Mouse (Mus musculus) megakaryocyte-erythroid progenitor cell, adult 5-6 weeks (primary cell): ENCODE measurements at regions not wholly inside any gene's neighbourhood (a gene's known extent, or its start where the extent isn't known, plus 50 kb on each side); places are given as distances from the start of the nearest gene placed in this dataset.
"Not testable (repeated sequence)": the region's sequence is repeated elsewhere in the genome, so short reads cannot be mapped to it uniquely, and the experiment has no call there.

Experiments used
- ATAC-seq: replicated peaks from 2 replicates; pipeline ENCODE4 v1.8.0; 2016; ENCODE audit warnings: mild to moderate bottlenecking, inconsistent platforms; ENCODE audit not compliant: severe bottlenecking, poor library complexity, low FRiP score, low TSS enrichment

DNA sequence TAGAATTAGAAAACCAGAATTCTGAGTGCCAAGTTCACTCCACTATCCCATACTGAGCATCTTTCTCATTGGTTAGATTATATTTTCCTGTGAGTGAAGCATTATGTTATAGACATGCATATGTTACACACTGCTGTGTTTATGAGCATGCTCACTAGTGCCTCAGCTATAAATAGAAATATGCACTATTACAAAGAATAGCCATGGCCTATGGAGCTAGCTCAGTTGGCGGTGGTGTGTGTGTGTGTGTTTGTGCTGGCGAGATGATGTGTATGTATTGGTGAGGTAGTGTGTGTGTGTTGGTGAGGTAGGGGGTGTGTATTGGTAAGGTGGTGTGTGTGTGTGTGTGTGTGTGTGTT lies 106.2 kb downstream of the Sec31a start:
- no peak for ATAC-seq

DNA sequence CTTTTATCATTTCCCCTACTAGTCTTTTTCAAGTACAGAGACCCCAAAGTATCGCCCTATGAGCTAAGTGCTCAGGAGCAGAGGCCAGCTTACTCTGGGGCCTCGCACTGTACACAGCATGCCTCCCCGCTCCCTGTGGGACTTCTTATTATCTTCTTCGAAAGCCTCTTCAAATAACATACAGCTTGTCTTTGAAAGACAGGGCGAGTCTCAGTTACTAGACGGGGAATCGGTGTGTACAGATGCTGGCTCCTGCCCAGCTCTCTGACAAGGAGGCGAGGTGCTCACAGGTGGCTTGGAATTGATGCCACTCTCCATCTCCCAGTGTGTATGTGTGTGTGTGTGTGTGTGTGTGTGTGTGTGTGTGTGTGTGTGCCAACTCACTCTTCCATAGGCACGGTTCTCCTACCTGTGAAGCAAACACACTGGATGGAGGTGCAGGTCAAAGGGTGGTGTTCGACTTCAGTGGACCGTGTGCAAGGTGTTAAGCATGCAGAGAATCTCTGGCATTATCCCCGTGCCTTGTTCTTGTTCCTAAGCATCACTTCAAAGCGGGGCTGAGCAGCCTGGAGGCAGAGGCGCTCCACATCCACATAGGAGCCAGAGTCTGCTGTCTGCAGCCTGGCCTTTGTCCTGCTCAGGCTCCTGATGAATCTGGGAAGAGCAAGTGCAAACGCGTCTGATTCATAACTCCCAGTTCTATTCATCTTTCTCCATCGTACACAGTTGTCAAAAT lies 106.8 kb downstream of the Sec31a start:
- ATAC-seq: no peak

DNA sequence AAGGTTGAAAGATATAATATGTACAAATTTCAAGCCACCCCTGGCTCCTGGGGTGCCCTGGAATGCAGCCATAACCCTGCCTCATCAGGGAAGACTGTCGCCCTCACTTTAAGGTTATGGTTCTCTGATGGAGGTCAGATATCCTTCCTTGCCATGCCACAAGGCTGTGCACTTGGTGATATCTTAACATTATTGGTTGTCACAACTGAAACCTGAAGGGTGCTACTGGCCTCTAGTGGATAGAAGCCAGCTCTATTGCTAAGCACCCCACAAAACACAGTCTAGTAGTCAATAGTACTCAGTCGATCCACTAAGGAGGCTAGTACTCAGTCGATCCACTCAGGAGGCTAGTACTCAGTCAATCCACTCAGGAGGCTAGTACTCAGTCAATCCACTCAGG lies 111.6 kb downstream of the Sec31a start:
- ATAC-seq: peak; percentile 82

DNA sequence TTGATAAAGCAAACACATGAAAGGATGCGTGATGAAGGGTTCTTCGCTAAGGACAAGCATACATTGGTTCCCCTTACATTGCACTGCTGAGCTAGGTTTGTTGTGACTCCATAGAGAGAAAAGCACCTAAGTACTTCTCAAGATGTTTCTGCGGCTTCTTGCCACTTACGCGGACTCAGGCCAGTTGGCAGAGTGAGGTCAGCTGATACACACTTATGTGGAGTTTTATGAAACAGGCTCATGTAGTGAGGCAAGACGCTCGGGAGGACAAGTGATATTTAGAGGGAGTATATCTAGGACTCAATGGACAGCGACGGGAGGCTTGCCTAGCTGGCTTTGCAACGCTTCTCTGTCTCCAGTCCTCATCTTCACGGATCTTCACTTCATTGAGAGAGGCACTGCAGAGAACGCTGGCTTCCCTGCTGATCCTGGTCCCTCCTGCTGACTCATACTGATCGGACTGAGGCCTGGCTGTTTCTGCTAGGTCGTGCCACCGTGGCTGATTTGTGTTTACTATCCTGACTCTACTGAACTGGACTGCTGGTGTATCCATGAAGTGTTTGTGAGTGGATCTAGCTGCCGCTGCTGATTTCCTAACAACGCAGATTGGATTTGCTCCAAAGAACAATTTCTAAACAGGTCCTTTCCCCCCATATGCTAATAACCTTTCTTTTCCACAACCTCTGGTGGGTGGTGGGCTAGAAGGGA lies 113.8 kb downstream of the Sec31a start:
- ATAC-seq: no peak

DNA sequence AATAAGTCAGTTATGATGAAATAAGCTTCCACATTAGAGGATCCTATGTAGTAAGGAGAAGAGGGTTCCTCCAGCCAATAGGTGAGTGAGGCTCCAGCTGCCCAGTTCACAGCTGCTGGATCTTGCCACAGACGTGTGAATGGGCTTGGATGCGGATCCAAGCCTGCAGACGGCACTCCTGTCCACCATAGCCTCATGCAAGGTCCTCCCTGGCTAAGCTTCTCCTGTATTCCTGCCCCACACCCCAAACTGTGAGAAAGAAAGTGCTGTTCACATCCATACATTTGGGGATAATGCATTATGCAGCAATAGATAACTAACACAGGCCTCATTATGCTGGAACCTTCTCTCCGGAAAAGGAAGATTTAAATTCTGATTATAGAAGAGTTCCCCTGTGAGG lies 116.9 kb downstream of the Sec31a start:
- ATAC-seq: no peak

DNA sequence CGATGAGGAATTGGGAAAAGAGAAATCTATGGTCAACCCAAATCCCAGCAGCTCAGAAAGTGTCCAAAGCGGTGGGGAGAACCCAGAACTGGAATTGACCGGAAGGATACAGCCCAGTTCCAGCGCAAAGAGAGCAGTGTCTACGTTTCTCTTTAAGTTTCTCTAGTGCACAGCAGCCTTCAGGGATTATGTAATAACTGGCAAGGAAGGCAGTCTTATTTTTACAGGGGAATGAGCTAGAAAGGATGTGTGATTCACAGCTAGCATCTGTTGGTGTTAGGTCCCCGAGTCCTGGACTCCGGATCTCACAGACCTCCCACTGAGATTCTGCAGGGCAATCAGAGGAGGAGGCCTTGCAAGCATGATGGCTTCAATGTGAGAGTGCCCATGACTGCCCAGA lies 121.8 kb downstream of the Sec31a start:
- ATAC-seq: no peak

DNA sequence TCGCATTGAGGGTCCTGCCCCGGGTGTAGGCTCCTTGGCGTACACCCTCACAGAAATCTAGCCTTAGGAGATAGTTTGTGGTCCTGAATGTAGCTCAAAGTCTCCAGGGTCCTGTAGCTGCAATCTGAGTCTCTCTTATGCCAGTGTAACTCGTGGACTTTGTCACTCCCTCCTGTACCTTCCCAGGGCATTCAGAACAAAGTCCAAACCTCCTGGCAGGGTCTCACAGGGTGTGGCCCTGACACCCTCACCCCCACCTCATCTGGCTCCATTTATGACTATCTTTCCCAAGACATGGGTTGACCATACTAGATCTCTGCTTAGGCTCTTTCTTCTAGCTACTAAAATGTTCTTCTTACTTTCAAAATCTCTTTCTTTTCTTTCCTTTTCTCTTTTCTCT lies 120.6 kb upstream of the Tmem150c start:
- no peak for ATAC-seq

DNA sequence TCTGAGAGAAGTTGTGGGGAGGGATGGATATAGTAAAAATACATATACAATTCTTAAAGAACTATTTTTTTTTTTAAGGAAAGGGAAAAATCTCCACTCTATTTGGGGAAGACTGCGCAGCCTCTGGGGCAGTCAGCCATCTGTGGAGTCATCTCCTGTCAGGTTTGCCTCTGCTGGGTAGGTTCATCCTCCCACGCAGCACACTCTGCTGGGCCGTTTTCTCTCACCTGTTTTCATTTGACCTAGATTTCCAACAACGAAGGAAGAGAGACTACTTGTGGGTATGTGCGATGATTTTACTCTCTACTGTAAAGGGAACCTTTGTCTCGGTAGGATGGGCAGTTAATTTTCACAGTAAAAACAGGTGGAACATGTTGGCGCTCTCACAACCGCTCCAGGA lies 119.9 kb upstream of the Tmem150c start:
- no peak for ATAC-seq

DNA sequence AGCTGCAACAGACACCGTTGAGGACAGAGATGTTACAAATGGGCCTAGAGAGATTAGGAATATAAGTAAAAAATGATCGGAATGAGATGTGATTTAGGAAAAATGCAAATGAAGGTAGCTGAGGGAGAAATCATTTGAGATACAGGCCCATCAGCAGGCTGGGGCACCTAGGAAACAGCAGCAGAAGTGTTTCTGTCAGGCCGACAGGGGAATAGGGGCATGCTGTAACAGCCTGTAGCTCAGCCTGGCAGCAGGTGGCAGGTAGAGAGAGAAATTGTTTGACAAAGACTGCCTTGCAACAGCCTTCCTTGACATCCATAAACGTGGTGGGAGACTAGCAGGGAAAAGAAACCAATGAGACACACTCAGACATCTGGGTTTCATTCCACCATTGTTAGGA lies 115.1 kb upstream of the Tmem150c start:
- ATAC-seq: no peak

DNA sequence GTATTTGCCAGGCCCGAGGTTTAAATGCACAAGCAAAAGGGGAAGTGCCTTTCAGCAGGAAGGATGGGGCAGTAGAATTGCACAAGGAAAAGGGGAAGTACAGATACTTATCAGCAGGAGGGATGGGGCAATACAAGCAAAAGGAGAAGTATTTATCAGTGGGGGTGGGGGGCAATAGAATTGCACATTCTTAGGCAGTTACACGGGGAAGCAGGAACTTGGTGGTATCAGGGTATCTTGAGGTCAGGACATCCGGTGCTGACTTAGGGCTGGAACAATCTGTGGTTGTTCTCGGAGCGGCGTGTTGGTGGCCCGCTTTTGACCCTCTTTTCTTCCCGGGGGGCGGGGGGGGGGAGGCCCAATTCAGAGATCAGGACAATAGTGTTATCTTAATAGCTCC lies 112.4 kb upstream of the Tmem150c start:
- ATAC-seq: not testable (repeated sequence)

DNA sequence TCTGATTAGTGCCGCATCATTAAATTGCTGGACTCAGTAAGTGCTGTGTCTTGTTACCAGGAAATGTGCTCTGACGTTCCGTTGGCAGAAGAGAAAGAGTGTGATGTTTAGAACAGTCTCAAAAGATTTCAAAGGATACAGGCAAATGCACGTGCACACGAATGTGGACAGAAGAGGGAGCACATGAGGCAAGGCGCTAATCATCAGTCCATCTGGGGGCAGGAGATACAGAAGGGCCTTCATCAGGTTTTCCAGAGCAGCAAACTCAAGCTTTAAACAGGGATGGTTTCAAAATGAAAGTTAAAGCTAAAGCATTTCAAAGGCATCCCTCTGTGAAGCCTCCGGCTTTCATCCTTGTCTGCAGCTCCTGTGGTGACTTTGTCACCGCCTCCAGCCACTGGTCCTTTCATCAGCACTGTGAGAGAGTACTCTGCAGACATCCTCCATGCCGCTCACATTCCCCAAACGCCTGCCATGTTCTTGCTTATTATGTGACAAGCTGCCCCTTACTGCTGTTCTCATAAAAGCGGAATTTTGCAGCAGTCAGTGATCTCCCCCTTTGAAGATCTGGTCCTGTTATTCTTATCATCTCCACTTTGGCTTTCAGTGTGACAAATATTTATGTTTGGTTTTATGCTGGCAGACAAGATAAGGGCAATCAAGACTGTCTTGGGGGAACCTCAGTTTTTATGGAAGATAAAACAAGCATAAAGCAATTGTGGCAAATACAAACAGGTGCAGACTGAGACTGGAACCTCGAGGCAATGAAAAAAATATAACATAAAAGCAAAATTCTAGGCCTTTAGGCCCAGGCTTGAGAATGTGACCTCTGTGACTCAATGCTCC lies 111.5 kb upstream of the Tmem150c start:
- no peak for ATAC-seq

DNA sequence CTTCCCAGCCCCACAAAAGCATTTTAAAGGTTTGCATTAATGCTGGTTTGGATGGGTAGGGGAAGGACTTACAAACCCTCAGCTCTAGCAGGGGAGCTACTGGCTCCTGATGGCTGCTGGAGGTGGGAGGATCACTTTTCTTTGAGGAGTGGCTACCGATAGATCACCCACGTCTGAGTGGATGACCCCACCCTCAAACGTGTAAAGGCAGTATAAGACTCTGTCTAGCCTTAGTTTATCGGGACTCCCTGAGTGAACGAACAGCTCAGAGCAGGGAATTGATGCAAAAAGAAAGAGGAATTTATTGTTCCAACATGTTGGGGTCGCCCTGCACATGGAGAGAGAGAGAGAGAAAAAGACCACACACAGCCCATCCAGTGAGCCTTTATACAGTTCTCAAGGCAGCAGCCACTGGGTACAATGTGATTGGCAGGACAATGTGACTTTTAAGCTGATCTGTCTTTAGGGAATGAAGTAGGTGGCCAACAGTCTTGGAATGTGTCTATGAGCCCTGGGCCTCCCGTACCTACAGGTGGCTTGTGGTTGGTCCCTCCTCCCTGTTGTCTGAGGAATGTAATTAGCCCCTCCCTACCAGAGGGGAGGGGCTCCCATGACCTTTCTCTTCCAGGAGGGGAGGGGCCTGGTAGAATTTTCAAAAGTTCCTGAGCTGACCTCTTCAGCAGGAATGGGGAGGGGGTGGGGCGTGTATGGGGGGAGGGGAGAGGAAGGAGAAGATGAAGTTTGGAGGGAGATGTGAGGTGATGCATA lies 108.7 kb upstream of the Tmem150c start:
- no peak for ATAC-seq

DNA sequence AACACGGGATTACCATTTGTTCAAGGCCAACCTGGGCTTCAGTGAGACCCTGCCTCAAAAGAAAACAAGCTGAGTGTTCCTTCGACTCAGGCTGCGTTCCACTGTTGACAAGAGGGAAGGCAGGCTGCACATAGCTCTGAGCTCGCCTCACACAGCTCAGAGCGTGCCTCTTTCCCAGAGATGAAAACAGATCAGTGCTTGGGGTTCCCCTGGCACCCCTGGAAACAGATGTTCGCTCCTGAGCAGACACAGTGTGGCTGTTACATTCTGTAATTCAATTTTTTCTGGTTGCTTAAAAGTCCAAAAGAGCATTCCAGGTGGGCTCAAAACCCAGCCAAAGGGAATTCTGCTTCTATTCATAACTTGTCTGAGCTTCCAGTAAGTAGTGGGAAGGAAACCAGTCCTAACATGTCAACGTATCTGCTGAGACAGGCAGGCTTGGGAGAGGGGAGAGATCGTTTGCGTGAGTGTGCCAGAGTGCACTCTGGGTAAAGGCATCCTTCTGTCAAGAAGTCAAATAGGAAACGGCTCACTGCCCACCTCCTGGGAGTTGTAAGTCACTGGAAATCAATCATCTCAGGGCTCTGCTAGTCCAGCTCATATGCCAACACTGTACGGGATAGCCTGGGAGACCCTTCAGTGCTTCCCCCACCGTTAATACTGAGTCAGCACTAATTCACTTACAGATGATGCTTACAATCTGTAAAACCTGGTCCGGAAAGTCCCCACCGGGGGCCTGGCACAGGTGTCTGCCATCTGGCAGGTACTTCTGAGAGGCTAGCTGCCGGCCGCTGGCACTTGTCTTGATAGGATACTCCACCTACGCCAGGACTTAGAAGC lies 107.3 kb upstream of the Tmem150c start:
- no peak for ATAC-seq

DNA sequence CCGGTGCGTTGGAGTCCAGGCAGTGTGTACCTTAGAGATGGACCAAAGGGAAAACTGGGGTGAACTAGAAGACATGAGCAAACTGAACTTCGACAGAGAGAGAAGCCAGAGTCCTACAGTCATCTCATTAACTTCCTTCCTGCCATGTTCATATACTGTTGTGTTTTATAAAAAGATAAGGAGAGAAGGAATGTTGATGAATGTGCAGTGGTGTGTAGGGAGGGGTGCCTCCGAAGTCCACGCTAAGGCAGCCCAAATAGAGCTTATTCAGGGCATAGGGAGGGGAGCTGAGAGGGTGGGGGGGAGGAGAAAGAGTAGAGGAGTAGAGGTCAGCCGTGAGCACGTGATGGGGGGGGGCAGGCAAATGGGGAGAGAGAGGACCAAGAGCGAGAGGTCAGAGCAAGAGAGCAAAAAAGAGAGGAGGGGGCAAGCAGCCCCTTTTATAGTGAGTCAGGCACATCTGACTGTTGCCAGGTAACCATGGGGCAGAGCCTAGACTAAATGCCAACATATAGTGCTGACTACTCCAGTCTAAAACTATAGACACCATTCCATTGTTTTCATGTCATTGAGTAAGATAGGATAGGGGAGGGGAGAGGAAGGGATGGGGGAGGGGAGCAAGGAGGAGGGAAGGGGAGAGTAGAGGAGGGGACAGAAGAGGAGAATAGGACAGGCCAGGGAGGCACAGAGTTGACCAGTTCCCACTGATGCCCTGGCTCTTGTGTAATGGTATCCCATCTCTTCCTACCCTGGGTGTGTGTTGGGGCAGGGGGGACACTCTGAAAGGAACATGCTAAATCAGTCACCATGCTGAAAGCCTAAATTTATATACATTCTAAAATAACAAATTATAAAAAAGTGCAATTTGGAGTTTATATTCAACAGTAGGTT lies 100.4 kb upstream of the Tmem150c start:
- ATAC-seq: no peak

DNA sequence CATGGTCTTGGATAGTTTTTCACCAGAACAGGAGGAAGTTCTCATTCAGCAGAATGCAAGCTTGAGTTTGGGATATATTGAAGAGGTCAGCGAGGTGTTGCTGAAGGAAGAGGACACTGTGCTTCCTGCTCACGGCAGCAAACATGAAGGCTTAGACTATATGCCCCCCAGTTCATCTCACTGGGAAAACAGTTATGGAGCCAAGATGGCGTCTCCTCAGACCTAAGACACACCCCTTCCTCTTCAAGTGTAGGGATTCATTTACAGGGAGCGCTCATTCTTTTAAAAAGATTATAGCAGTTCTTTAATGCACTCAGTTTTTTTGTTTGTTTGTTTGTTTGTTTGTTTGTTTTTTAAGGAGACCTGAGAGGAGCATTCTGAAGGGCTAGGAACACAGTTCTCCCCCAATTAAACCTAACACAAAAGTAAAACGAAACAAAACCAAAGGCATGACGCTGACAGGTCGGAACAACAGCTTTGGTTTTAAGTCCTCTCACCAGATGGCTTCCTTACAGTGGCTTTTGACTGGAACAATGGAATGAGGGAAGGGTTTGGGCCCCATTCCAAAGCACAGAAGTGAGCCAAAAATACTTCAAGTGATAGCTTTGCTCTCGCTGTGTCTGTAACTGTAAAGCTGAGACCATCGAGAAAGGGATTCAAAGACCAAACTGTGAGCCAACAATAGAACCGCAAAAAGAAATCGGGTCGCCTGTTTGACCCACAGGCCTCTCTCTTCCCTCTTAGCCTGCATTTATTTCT lies 99.5 kb upstream of the Tmem150c start:
- no peak for ATAC-seq

DNA sequence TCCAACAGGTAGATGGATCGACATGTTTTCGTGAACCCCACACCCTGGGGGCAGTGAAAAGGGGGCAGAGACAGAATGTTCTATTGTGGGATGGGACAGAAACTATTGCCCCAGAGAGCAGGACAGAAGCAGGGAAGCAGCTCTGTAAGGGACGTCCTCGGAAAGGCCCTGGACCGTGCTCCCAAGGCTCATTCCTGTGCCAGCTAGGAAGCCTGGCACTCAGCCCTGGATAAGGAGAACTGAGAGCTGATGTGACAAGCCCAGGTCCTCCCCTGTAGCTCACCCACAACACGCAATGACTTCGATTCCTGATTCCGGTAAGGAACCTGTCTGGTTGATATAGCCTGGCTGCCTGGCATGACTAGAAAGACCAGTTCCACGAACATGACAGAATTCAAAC lies 95.7 kb upstream of the Tmem150c start:
- ATAC-seq: no peak

DNA sequence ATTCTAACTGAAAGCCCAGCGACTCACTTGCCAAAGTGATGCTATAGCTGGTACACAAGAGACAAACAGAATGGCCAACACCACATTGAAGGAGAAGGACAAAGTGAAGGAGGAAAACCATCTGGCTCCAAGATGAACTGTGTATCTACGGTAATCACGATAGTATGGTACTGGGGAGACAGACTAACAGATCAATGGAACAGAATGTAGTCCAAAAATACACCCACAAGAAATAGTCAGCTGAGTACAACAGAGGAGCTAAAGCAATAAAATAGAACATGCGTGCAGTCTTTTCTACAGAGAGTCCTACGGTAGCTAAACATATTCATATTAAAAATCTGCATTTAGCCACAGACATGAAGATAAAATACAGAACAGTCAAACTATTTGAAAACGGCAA lies 92.4 kb upstream of the Tmem150c start:
- ATAC-seq: no peak
